Mouse (Mus musculus): ENCODE measurements around the gene Tbc1d10b.

Gene Tbc1d10b

DNA sequence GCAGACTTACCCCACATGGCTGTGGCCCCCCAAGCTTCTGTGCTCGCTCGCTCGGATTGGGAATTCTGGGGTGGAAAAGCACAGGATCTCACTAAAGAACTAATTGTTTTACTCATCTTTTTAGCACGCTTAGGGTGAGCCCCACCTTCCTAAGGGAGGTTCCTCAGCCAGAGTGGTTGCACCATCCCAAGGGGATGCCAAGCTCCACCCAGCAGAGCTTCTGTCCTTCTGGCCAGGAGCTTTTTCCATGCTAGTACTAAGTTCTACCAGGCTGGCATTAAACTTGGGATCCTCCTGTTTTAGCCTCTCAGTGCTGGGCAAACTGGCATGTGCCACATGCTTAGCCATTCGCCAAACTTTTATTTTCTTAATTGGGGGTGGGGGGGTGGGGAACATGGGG lies 45.7 kb downstream of the Tbc1d10b start:
- no peak for DNase-seq (ENCODE audit: extremely low spot score, low read depth, low spot score)

GRCm38 (mm10) chr7:127157548-127157947 lies 50.7 kb downstream of the Tbc1d10b start:
- DNase-seq (ENCODE audit: extremely low spot score, low read depth, low spot score): no peak

- no peak for DNase-seq (ENCODE audit: extremely low spot score, low read depth, low spot score)
Measured at GRCm38 (mm10) chr7:127153477-127153876, 54.8 kb downstream of the Tbc1d10b start.

DNA sequence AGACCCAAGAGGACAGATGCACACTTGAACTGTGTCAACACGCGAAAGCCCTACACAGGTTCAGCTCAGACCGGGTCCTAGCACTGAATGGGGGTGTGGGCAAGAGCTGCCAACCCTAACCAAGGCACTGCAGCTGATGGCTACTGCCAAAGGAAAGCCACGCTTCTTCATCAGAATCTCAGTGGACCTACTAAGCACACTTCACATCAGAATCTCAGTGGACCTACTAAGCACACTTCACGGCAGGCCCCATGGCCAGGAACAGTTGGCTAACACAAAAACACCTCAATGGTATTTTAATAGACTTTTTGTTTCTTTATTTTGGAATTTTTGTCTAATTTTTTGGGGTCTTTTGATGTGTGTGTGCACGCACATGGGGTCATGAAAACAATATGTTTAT lies 55.8 kb downstream of the Tbc1d10b start:
- DNase-seq (ENCODE audit: extremely low spot score, low read depth, low spot score): no peak

DNA sequence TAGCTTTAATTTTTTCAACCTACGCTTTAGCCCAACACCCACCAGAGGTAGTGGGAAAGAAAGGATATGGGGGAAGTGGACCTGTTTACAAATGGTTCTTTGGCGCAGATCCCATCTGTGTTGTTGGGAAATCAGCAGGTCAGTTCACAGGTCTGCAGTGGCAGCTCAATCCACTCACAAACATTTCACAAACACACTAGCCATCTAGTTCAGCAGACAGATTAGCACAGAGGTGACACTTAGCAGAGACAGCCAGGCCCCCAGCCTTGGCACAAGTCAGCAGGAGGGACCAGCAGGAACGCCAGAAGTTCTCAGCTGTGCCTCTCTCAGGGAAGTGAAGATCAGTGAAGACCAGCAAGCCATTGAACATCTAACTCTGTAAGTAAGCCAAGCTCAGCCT lies 60.4 kb downstream of the Tbc1d10b start:
- no peak for DNase-seq (ENCODE audit: extremely low spot score, low read depth, low spot score)
